Mouse (Mus musculus) lung, postnatal 36 days (tissue): ENCODE measurements around the gene Klrb1.

ENCODE experiments used
- DNase-seq: peaks from one replicate; pipeline ENCODE4 v3.0.0; 2022; ENCODE audit warnings: mixed read lengths

The Klrb1 gene

DNA sequence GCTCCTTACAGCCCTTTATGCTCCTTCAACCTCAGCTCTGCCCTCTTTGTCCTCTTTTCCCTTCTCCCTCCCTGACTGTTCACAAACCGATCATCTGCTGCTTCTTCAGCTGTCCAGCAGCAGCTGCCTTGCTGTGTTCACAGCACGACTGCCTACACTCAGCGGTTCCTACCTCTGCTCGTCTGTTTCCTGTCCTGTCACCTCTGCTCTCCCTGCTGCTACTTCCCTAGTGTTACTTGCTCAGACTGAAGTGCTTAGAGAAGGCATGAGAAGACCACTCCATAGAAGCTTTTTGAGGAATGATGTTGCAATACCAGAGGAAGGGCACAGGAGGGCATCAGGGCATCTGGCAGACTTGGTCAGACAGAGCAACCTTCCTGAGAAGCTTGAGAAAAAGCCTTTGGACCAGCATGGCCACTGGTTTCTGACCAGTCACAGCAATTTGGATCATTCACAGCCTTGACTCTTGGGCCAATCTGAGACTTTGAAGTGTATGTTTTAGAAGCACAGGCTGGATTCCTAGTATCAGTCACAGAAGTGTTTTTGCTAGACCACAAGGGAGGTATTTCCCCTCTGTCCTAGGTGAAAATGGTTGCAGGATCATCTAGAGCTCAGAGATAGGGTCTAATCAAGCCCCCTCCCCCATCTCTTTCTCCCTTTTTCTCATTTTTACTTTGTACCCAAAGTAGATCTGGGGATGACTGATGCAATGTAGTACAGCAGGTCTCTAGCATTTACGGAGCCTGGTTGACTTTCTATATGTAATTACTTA is 11.2 kb upstream of the Klrb1 start:
- peak; percentile 17 for DNase-seq

DNA sequence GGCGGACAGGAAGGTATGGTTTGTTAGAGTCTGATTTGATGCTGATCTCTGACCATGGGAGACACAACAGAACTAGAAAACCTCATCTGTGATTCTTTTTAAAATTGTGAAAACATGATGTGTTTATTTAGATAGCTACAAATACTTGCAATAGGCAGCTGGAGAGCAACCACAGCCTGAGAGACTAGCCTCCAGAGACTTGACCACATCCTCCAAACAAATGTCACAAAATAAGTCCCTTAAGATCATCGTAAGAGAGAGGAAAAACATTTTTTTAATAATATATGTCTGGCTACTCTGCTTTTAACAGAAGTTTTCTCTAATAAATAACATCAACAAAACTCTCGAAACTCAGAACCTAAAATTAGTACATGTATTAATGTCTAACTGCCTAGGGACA is 9.2 kb upstream of the Klrb1 start:
- peak; percentile 6 for DNase-seq

DNA sequence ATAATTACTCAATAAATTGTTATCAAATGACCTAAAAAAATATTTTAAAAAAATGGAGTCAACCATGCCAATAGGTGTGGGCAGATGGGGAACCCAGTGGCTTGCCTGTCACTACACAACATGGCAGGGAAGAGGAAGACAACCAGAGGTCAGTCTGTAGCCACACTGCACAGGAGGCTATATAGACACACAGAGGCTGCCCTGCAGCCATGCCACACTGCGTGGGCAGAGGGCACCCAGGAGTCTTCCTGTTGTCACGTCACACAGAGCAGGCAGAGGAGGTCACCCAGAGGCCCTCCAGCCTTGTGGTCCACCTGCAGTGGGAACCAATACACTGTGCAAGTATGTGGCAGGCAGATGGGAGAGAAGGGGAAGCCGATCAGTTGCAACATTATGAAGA is 21.2 kb downstream of the Klrb1 start:
- no peak for DNase-seq

DNA sequence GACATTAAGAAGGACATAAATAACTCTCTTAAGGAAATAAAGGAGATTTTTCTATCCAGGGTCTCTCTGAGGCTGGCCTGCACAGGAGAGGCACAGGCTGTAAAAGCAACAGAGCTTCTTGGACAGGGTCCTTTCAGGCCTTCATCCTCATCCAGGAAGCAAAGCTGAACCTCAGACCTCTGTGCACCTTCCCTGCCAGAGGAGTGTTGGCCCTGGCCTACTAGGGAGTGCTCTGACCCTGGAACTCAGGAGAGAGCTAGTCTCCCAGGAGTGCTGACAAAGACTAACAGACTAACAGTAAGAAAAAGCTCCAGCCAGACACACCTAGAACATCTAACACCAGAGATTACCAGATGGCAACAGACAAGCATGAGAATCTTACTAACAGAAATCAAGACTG is 43.3 kb downstream of the Klrb1 start:
- no peak for DNase-seq

DNA sequence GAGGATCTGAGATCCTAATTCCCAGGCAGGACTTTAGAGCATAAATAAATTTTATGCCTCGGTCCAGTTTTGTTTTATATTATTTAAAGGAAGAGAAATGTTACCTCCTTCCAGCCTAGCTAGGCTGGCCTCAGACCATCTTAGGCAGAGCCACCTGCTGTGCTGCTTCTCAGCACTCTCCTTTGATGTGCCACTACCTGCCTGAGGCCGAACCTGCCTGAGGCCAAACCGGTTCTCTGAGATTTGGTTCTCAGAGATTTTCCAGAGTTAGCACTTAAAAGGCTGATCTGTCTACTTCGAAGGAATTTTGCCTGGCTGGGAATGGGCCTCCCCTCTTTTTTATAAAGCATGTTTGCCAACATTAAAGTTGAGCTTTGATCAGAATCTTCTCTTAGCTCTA is 52.9 kb downstream of the Klrb1 start:
- DNase-seq, result no peak

DNA sequence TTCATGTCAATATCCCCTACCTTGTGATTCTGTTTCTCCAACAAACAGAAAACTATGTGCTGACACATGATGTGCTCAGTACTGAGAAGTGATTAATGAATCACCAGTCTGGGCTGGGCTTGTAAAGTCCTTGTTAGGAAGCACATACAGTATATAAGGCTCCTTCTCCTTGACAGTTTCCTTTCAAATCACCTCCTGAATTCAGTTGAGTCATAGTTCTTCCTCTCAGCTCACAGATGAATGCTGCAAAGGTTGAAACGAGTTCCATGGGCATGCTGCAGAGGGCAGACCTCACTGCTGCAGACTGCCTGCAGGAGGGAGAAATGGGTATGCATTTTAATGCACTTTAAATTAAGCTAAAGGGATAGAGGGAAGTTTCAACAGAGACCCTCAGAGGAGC is 60.7 kb downstream of the Klrb1 start, which contains the start of gene Clec2h:
Clec2h (plus strand) TSS at position 180 of the 400 bp plus-strand sequence.
- DNase-seq, result no peak

DNA sequence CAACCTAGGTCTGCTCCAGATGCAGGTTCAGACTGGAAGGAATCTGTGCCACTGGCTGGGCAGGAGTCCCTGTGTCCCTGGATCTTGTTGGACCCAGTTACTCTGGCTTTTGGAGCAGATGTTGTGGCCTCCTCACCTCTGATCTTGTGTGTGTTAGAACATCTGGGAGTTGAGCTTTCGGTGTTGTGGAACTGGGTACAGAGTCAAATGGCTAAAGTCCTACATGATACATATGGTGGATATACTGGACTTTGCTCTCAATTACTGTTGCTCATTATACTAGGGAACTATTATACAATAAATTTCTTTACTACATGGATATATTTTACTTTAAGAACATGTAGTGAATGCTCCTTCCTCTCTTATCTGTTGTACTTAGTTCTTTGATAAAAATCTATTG is 61.6 kb downstream of the Klrb1 start:
- no peak for DNase-seq
